Mouse (Mus musculus) CH12.LX (cell line): ENCODE measurements around the gene E430018J23Rik. TPM values are rescaled to one million over a fixed set of nuclear protein-coding genes. Genes with fewer than 3 reads are reported as not detected.

ENCODE experiments used
- DNase-seq: peaks from one replicate; pipeline ENCODE4 v3.0.0-alpha.2; 2013; ENCODE audit errors: extremely low read depth
- H3K27ac ChIP-seq: 2 replicates; pipeline ENCODE4 v1.5.1; 2012; ENCODE audit warnings: low read depth, mild to moderate bottlenecking, control low read depth, moderate library complexity; ENCODE audit not compliant: insufficient read depth
- H3K27me3 ChIP-seq: replicated peaks from 2 replicates; pipeline ENCODE3; 2012; ENCODE audit warnings: inconsistent platforms
- H3K36me3 ChIP-seq, 2 experiments: replicated peaks in 1 of 2; 2 replicates each; pipeline versions ENCODE3 to v1.6.1; 2012; ENCODE audit warnings: inconsistent platforms in 1 of 2, low read length in 1 of 2, mild to moderate bottlenecking in 1 of 2, mixed read lengths in 1 of 2, moderate library complexity in 1 of 2; ENCODE audit not compliant: control insufficient read depth in 1 of 2, insufficient read depth in 1 of 2
- H3K4me1 ChIP-seq, 2 experiments: 2 replicates each; pipeline ENCODE4 v1.6.1; 2012; ENCODE audit warnings: inconsistent platforms in 1 of 2, moderate library complexity in 1 of 2; ENCODE audit not compliant: insufficient read depth in 2 of 2, control insufficient read depth in 1 of 2
- H3K4me2 ChIP-seq: 2 replicates; pipeline ENCODE4 v1.6.1; 2012; ENCODE audit warnings: low read depth, mild to moderate bottlenecking, control low read depth; ENCODE audit not compliant: poor library complexity, insufficient read depth, severe bottlenecking
- H3K4me3 ChIP-seq, 3 experiments: fragments of 150-350 bp in 1 of 3; sonication (generic) in 1 of 3; replicated peaks in 1 of 3; 2 replicates each; pipeline versions ENCODE3 to v1.5.1; 2011 to 2012; ENCODE audit warnings: low read depth in 2 of 3, low read length in 2 of 3, mild to moderate bottlenecking in 2 of 3, moderate library complexity in 2 of 3, control low read depth in 1 of 3, improper control_type of control experiment in 1 of 3, inconsistent platforms in 1 of 3, mixed read lengths in 1 of 3; ENCODE audit not compliant: poor library complexity in 1 of 3
- H3K79me2 ChIP-seq: replicated peaks from 2 replicates; pipeline ENCODE4 v1.6.1; 2012; ENCODE audit warnings: mild to moderate bottlenecking, moderate library complexity; ENCODE audit not compliant: control insufficient read depth, poor library complexity, insufficient read depth, severe bottlenecking; ENCODE audit errors: extremely low read depth
- H3K9ac ChIP-seq: 2 replicates; pipeline ENCODE4 v1.6.1; 2012; ENCODE audit warnings: low read depth, mild to moderate bottlenecking, control low read depth, moderate library complexity; ENCODE audit not compliant: insufficient read depth
- H3K9me3 ChIP-seq: replicated peaks from 2 replicates; pipeline ENCODE3; 2012; ENCODE audit warnings: low read length, inconsistent platforms, mixed read lengths
- CTCF ChIP-seq, 2 experiments: IDR thresholded peaks in 1 of 2; conservative IDR thresholded peaks in 1 of 2; 2 replicates each; pipeline ENCODE4 v1.5.1; 2011 to 2012; ENCODE audit warnings: low read depth in 2 of 2, low read length in 2 of 2, improper control_type of control experiment in 1 of 2, inconsistent platforms in 1 of 2, mild to moderate bottlenecking in 1 of 2, moderate library complexity in 1 of 2
- E2F4 ChIP-seq: IDR thresholded peaks from 2 replicates; pipeline ENCODE4 v1.6.1; 2011; ENCODE audit warnings: low read depth, low read length, improper control_type of control experiment; ENCODE audit not compliant: insufficient replicate concordance
- ETS1 ChIP-seq: conservative IDR thresholded peaks from 2 replicates; pipeline ENCODE4 v1.6.1; 2012; ENCODE audit warnings: low read depth, mild to moderate bottlenecking, inconsistent platforms, low read length, improper control_type of control experiment, moderate library complexity
- GABPA ChIP-seq: IDR thresholded peaks from 2 replicates; pipeline ENCODE4 v1.6.1; 2012; ENCODE audit warnings: low read depth, low read length, improper control_type of control experiment, inconsistent platforms; ENCODE audit not compliant: insufficient replicate concordance
- HCFC1 ChIP-seq: IDR thresholded peaks from 2 replicates; pipeline ENCODE4 v1.6.1; 2012; ENCODE audit warnings: low read depth, mild to moderate bottlenecking, inconsistent platforms, low read length, improper control_type of control experiment
- JUN ChIP-seq: IDR thresholded peaks from 2 replicates; pipeline ENCODE4 v1.6.1; 2011; ENCODE audit warnings: low read depth, mild to moderate bottlenecking, low read length, improper control_type of control experiment, moderate library complexity; ENCODE audit not compliant: insufficient read depth
- KAT2A ChIP-seq: IDR thresholded peaks from 2 replicates; pipeline ENCODE4 v1.6.1; 2012; ENCODE audit warnings: low read length, improper control_type of control experiment, inconsistent platforms; ENCODE audit not compliant: insufficient replicate concordance
- MAX ChIP-seq: IDR thresholded peaks from 2 replicates; pipeline ENCODE4 v1.6.1; 2011; ENCODE audit warnings: low read length, improper control_type of control experiment
- MAZ ChIP-seq: IDR thresholded peaks from 2 replicates; pipeline ENCODE4 v1.6.1; 2012; ENCODE audit warnings: low read depth, mild to moderate bottlenecking, inconsistent platforms, low read length, improper control_type of control experiment, moderate library complexity
- MEF2A ChIP-seq: IDR thresholded peaks from 2 replicates; pipeline ENCODE4 v1.6.1; 2014; ENCODE audit warnings: low read depth, mild to moderate bottlenecking, inconsistent platforms, low read length, improper control_type of control experiment, borderline replicate concordance
- MYC ChIP-seq: IDR thresholded peaks from 2 replicates; pipeline ENCODE4 v1.6.1; 2011; ENCODE audit warnings: low read depth, mild to moderate bottlenecking, improper control_type of control experiment, low read length
- NELFE ChIP-seq: IDR thresholded peaks from 2 replicates; pipeline ENCODE4 v1.6.1; 2011; ENCODE audit warnings: low read depth, low read length, improper control_type of control experiment
- NRF1 ChIP-seq: IDR thresholded peaks from 2 replicates; pipeline ENCODE4 v1.6.1; 2014; ENCODE audit warnings: low read depth, mild to moderate bottlenecking, inconsistent platforms, low read length, improper control_type of control experiment, moderate library complexity
- PAX5 ChIP-seq: IDR thresholded peaks from 2 replicates; pipeline ENCODE4 v1.6.1; 2012; ENCODE audit warnings: low read length, inconsistent platforms, mixed read lengths
- POLR2AphosphoS2 ChIP-seq: IDR thresholded peaks from 2 replicates; pipeline ENCODE4 v1.6.1; 2011; ENCODE audit warnings: low read depth, low read length, improper control_type of control experiment
- RAD21 ChIP-seq: IDR thresholded peaks from 2 replicates; pipeline ENCODE4 v1.6.1; 2011; ENCODE audit warnings: low read depth, mild to moderate bottlenecking, low read length, improper control_type of control experiment, moderate library complexity
- RCOR1 ChIP-seq: conservative IDR thresholded peaks from 2 replicates; pipeline ENCODE4 v1.6.1; 2012; ENCODE audit warnings: low read depth, mild to moderate bottlenecking, inconsistent platforms, low read length, improper control_type of control experiment
- SIN3A ChIP-seq: IDR thresholded peaks from 2 replicates; pipeline ENCODE4 v1.6.1; 2012; ENCODE audit warnings: low read length, improper control_type of control experiment, inconsistent platforms
- TBP ChIP-seq: conservative IDR thresholded peaks from 2 replicates; pipeline ENCODE4 v1.6.1; 2011; ENCODE audit warnings: low read depth, low read length, improper control_type of control experiment
- TCF12 ChIP-seq: IDR thresholded peaks from 2 replicates; pipeline ENCODE4 v1.6.1; 2014; ENCODE audit warnings: low read depth, mild to moderate bottlenecking, inconsistent platforms, low read length, improper control_type of control experiment
- UBTF ChIP-seq: IDR thresholded peaks from 2 replicates; pipeline ENCODE4 v1.6.1; 2012; ENCODE audit warnings: low read depth, mild to moderate bottlenecking, inconsistent platforms, low read length, improper control_type of control experiment, moderate library complexity
- USF1 ChIP-seq: IDR thresholded peaks from 2 replicates; pipeline ENCODE4 v1.6.1; 2014; ENCODE audit warnings: low read depth, mild to moderate bottlenecking, inconsistent platforms, low read length, improper control_type of control experiment
- ZMIZ1 ChIP-seq: IDR thresholded peaks from 2 replicates; pipeline ENCODE4 v1.6.1; 2012; ENCODE audit warnings: low read depth, mild to moderate bottlenecking, inconsistent platforms, low read length, improper control_type of control experiment
- ZNF384 ChIP-seq: IDR thresholded peaks from 2 replicates; pipeline ENCODE4 v1.6.1; 2012; ENCODE audit warnings: low read depth, low read length, improper control_type of control experiment, inconsistent platforms
- dilution Hi-C: fragments of 300-500 bp; cut with MboI; formaldehyde crosslinking; loops from 2 replicates; pipeline ENCODE4 v1.14.3; 2020; ENCODE audit warnings: low sequenced_read_pairs; ENCODE audit not compliant: extremely low pct_unique_long_range_greater_than_20kb, extremely low pct_ligation_motif_present
- in situ Hi-C: fragments of 300-500 bp; cut with MboI; formaldehyde crosslinking; loops from 3 replicates; pipeline ENCODE4 v1.14.3; 2019; ENCODE audit warnings: low sequenced_read_pairs, low pct_ligation_motif_present, low pct_unique_long_range_greater_than_20kb, mixed read lengths
- polyA plus RNA-seq: library from polyadenylated mRNA; unstranded; fragments of >175 nt; gene quantifications from 2 replicates; pipeline ENCODE4 v1.2.1, GENCODE M21; 2012; ENCODE audit warnings: low read depth; ENCODE audit not compliant: insufficient read length
- total RNA-seq, 2 experiments: library from RNA; depleted of rRNA; stranded (reverse); fragments of 300-350 nt in 1 of 2; fragments of >200 nt in 1 of 2; gene quantifications; 2 replicates each; pipeline ENCODE4 v1.2.3; 2012 to 2014

The E430018J23Rik gene
- total and polyA plus RNA-seq, 3 experiments: 3.8 to 9.2 (median 8.9) TPM

- dilution Hi-C loops (no loop called here), in situ Hi-C loops (no loop called here)
- Histone ChIP-seq H3K9ac (no peak overlapping the region), H3K27ac (no peak overlapping the region), H3K36me3 (no peaks in the 10 kb centered on the region), H3K4me2 (no peak overlapping the region), H3K4me3 (no peak overlapping the region), H3K4me1 (peaks cover 4 to 10% of the 10 kb centered on the region in 2 experiments; a peak in 2 of 4 replicates), H3K79me2 (peaks cover 5% of the 10 kb centered on the region), H3K27me3 (peaks cover 8% of the 10 kb centered on the region), H3K9me3 (peaks cover 5% of the 10 kb centered on the region)
- DNase-seq: no peak
- no peak for TF ChIP-seq MEF2A
- TF ChIP-seq NELFE: no peak
- TF ChIP-seq TCF12: no peak
- TF ChIP-seq MYC: no peak
- no peak for TF ChIP-seq HCFC1
- TF ChIP-seq CTCF (conservative IDR thresholded peaks at IDR 0.05 in 1 of 2, IDR thresholded peaks at IDR 0.05 in 1 of 2; ENCODE audit: low read depth in 2 of 2, low read length in 2 of 2): no peak
- TF ChIP-seq RAD21: no peak
- no peak for TF ChIP-seq KAT2A
- TF ChIP-seq ZMIZ1: no peak
- no peak for TF ChIP-seq TBP
- TF ChIP-seq RCOR1: no peak
- no peak for TF ChIP-seq ZNF384
- TF ChIP-seq POLR2AphosphoS2: no peak
- TF ChIP-seq USF1: no peak
- TF ChIP-seq JUN: no peak
- no peak for TF ChIP-seq UBTF
- no peak for TF ChIP-seq E2F4
- no peak for TF ChIP-seq MAZ
- TF ChIP-seq MAX: no peak
- TF ChIP-seq GABPA: no peak
These were observed 32.5 kb upstream of the E430018J23Rik start for GRCm38 (mm10) chr7:127425911-127426310.

GRCm38 (mm10) chr7:127425291-127425690, 31.9 kb upstream of the E430018J23Rik start:
- Histone ChIP-seq H3K27me3 (peaks cover 8% of the 10 kb centered on the region), H3K4me3 (no peak overlapping the region), H3K4me1 (peaks cover 4 to 16% of the 10 kb centered on the region in 2 experiments; a peak in 2 of 4 replicates), H3K79me2 (peaks cover 5% of the 10 kb centered on the region), H3K27ac (no peak overlapping the region), H3K4me2 (no peak overlapping the region), H3K9ac (no peak overlapping the region), H3K9me3 (peaks cover 5% of the 10 kb centered on the region), H3K36me3 (peaks cover 0 to 1% of the 10 kb centered on the region in 2 experiments)
- dilution Hi-C loops: no loop called here
- no peak for DNase-seq
- TF ChIP-seq E2F4 (no peak), MYC (no peak), PAX5 (no peak), TBP (no peak), USF1 (no peak), ETS1 (no peak), NRF1 (no peak), SIN3A (no peak), HCFC1 (no peak), MEF2A (no peak)
- in situ Hi-C loops: no loop called here
